Mouse (Mus musculus) small intestine, adult 10 weeks (tissue): ENCODE data around the gene 4930415O20Rik. TPM values are rescaled to one million over a fixed set of nuclear protein-coding genes. Genes with fewer than 3 reads are reported as not detected.

Experiments used
- polyA plus RNA-seq: library from polyadenylated mRNA; stranded (reverse); fragments of 350-450 nt; fragmentation: Illumina TruSeq; extraction: RNeasy Lipid Tissue Mini Kit (QIAGEN cat#74804); gene quantifications from one replicate; pipeline ENCODE4 v1.2.3, GENCODE M21; 2014; ENCODE audit warnings: low replicate concordance

4930415O20Rik gene
- polyA plus RNA-seq, result not detected

GRCm38 (mm10) chr15:98570873-98571538 lies at the start of gene 4930415O20Rik, which contains the start of gene Ccnt1:
4930415O20Rik (plus strand) TSS chr15:98571004.
Ccnt1 (minus strand) TSS chr15:98570923.

GRCm38 (mm10) chr15:98533881-98534627 lies 36.8 kb upstream of the 4930415O20Rik start, which contains the start of gene Kansl2:
Kansl2 (minus strand) TSS chr15:98534264.

GRCm38 (mm10) chr15:98609331-98610130 lies 38.7 kb downstream of the 4930415O20Rik start, which contains the start of gene Adcy6:
Adcy6 (minus strand) TSS chr15:98610076.

GRCm38 (mm10) chr15:98630540-98630939 lies 59.7 kb downstream of the 4930415O20Rik start, which contains the start of gene Cacnb3:
Cacnb3 (plus strand) TSS chr15:98630840.

Other genes with a start within 250 kb of the 4930415O20Rik start
- not detected for gene Olfr284, start 230.0 kb upstream of the 4930415O20Rik start, polyA plus RNA-seq
- gene Olfr283, start 190.1 kb upstream of the 4930415O20Rik start, polyA plus RNA-seq, result not detected
- gene Olfr282, start 139.8 kb upstream of the 4930415O20Rik start, polyA plus RNA-seq, result not detected
- not detected for gene Olfr281, start 118.4 kb upstream of the 4930415O20Rik start, polyA plus RNA-seq
- not detected for gene OR5BS1P, start 101.1 kb upstream of the 4930415O20Rik start, polyA plus RNA-seq
- not detected for gene Lalba, start 88.3 kb upstream of the 4930415O20Rik start, polyA plus RNA-seq
- gene Olfr279, start 78.6 kb upstream of the 4930415O20Rik start, polyA plus RNA-seq, result not detected
- 28.5 TPM for gene Kansl2, start 36.7 kb upstream of the 4930415O20Rik start, polyA plus RNA-seq
- gene Ccnt1, start 81 bp upstream of the 4930415O20Rik start, polyA plus RNA-seq, result 58.6 TPM
- 3.0 TPM for gene Adcy6, start 39.1 kb downstream of the 4930415O20Rik start, polyA plus RNA-seq
- 0.22 TPM for gene Cacnb3, start 59.8 kb downstream of the 4930415O20Rik start, polyA plus RNA-seq
- 1.6 TPM for gene Ddx23, start 91.9 kb downstream of the 4930415O20Rik start, polyA plus RNA-seq
- gene Rnd1, start 106.5 kb downstream of the 4930415O20Rik start, polyA plus RNA-seq, result not detected
- gene Ccdc65, start 137.2 kb downstream of the 4930415O20Rik start, polyA plus RNA-seq, result not detected
- not detected for gene Fkbp11, start 157.2 kb downstream of the 4930415O20Rik start, polyA plus RNA-seq
- gene Arf3, start 192.2 kb downstream of the 4930415O20Rik start, polyA plus RNA-seq, result 17.6 TPM
- not detected for gene Wnt10b, start 207.1 kb downstream of the 4930415O20Rik start, polyA plus RNA-seq
- not detected for gene Wnt1, start 218.9 kb downstream of the 4930415O20Rik start, polyA plus RNA-seq
- gene Ddn, start 238.5 kb downstream of the 4930415O20Rik start, polyA plus RNA-seq, result not detected